Mouse (Mus musculus) lung, postnatal 0 days (tissue): Measurements from ENCODE around the gene Mfsd14a.

Experiments used
- CTCF ChIP-seq: IDR thresholded peaks from 2 replicates; pipeline ENCODE4 v1.5.1; 2016; ENCODE audit warnings: antibody characterized with exemption, mild to moderate bottlenecking
- EP300 ChIP-seq: IDR thresholded peaks from 2 replicates; pipeline ENCODE4 v1.6.1; 2016; ENCODE audit warnings: antibody characterized with exemption, mild to moderate bottlenecking, control low read depth

GRCm38 (mm10) chr3:116681160-116681559 lies 18.7 kb upstream of the Mfsd14a start, which contains the start of gene Gm43191:
- TF ChIP-seq CTCF: no peak
- TF ChIP-seq EP300: no peak
